Mouse (Mus musculus): ENCODE data around the gene Ptprh. TPM values are rescaled to one million over a fixed set of nuclear protein-coding genes. Genes with fewer than 3 reads are reported as not detected.

Gene Ptprh
- total RNA-seq, 2 experiments from 2014 or later: not detected

GRCm38 (mm10) chr7:4508062-4508738 lies 95.6 kb downstream of the Ptprh start:
- DNase-seq: no peak
- intact Hi-C loops (cut with DNase I; ENCODE audit: low total_unique reads): no loop called here

DNA sequence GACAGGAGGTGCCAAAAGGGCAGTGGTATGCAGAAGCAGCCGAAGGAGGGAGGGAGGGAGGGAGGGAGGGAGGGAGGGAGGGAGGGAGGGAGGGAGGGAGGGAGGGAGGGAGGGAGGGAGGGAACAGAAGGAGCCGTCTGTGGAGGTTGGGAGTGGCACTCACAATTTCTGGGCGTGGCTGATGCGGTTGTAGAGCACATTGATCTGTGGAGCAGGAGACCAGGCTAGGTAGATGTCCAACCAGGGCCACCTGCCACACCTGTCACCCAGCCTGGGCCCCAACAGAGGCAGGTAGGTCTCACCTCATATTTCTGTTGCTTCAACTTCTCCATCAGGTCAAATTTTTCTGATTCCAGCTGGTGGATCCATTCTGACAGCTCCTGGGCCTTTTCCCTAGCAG lies 96.6 kb downstream of the Ptprh start:
- DNase-seq: no peak
- intact Hi-C loops (cut with DNase I; ENCODE audit: low total_unique reads): no loop called here

DNA sequence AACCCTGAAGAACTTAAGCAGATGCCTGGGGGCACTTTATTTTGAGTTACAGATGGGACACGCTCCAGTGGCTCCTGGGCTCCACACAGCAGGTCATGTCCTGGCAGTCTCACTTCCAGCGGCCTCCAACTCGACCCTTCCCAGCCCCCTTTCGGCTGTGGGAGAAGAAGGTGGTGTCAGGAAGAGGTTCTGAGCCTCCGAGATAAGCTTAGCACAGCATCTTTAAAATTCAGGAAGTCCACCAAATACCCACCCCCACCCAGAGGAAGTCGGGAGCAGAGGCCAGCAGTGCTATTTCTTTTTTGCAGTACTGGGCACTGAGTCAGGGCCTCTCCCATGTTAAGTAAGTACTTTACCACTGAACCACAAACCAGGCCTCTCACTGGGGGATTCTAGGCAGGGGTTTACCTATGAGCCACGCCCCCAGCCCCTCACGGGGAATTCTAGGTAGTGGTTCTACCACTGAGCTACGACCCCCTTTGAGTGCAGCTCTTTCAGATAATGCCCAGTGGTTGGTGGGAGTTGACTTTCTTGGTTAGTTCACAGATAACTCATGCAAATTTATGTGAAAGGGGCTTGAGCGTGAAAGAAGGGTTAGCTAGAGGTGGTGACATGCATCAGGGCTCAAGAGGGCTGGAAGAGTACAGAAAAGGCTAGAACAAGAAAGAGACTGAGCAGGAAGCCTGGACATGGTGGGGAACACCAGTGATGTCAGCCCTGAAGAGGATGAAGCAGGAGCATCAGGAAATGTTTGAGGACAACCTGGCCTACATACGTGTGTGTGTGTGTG lies 99.0 kb downstream of the Ptprh start:
- no peak for DNase-seq
- intact Hi-C loops (cut with DNase I; ENCODE audit: low total_unique reads): no loop called here

- intact Hi-C loops (cut with DNase I; ENCODE audit: low total_unique reads): no loop called here
These were observed 100.0 kb downstream of the Ptprh start for GRCm38 (mm10) chr7:4503858-4504257.

DNA sequence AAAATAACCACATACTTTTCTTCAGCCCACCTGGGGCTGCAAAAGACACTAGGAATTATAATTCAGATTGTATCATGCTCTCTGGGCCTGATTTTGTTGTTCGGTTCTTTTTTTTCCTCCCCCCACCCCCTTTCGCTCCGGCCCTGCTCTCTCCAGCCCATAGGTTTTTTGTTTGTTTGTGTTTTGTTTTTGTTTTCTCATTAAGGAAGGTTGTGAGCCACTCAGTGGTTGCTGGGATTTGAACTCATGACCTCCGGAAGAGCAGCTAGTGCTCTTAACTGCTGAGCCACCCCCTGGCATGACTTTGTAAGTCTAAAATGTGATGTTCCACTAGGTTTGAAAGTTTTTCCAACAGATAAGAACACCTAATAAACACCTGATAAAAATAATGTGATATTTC lies 100.7 kb downstream of the Ptprh start:
- DNase-seq: no peak
- intact Hi-C loops (cut with DNase I; ENCODE audit: low total_unique reads): no loop called here

More at GRCm38 (mm10) chr7:4503858-4504257, 100.0 kb downstream of the Ptprh start:
- DNase-seq: no peak

DNA sequence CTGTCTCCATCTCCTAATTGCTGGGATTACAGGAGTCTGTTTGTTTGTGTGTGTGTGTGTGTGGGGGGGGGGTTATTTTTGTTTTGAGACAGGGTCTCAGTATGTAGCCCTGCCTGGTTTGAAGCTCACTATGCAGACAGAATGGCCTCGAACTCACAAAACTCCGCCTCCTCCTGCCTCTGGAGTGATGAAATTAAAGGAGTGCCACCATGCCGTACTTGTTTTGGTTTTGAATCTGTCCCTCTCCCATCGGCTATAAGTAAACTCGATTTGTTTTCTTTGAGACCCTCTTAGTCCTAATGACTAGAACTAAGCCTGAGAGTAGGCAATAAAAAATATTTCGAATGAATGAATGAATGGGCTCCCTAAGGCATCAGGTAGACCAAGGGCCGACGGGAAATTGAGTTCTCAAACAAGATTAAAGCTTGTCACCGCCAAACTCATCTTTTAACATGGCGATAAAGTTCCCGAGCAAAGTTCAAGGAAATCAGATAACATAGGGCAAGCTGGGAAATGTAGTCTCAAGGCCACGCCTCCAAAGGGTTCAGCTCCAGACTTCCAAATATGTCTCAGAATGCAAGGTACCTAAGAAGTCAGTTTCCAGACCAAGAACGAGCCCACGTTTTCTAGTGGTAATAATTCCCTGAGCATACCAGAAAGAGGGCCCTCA lies 101.3 kb downstream of the Ptprh start:
- intact Hi-C loops (cut with DNase I; ENCODE audit: low total_unique reads): no loop called here
- no peak for DNase-seq

- intact Hi-C loops (cut with DNase I; ENCODE audit: low total_unique reads): no loop called here
These were observed 102.1 kb downstream of the Ptprh start, which contains the start of gene Ppp1r12c for GRCm38 (mm10) chr7:4501558-4502397. Gene Ppp1r12c, minus strand, starts transcription at chr7:4501680.

GRCm38 (mm10) chr7:4500892-4501471 lies 102.9 kb downstream of the Ptprh start:
- peak; percentile 55 for DNase-seq
- intact Hi-C loops (cut with DNase I; ENCODE audit: low total_unique reads): no loop called here

More at GRCm38 (mm10) chr7:4501558-4502397, 102.1 kb downstream of the Ptprh start, which contains the start of gene Ppp1r12c:
- peak; percentile 96 for DNase-seq

DNA sequence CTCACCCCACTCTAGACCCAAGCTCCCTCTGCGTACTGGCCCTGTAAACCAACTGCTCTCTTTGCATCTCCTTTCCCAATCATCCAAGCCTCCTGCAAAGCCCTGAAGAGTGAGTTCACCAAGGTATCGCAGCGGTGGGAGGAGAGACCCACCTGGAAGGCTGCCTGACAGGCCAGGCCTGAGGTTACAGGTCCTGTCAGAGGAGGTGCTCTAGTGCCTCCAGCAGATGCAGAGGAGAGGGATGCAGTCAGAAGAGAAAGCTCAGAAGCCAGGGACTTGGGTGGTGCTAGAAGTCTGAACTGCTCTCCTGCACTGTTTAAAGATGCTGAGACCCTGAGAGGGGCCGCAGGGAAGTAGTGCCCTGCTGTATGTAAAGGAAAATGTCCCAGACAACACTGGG lies 104.8 kb downstream of the Ptprh start:
- no peak for DNase-seq
- intact Hi-C loops (cut with DNase I; ENCODE audit: low total_unique reads): no loop called here

Small RNAs within 50 kb of the gene (microRNA-seq; reads per million reads assigned to microRNA genes)
- gene Gm23577: 0 reads per million in 2 experiments

Other genes starting within 250 kb of the Ptprh start
- under 1 TPM in 1 of 2 experiments, not detected in 1; 0.14 TPM for gene Gp6, start 206.3 kb downstream of the Ptprh start, total RNA-seq (2021)
- gene Rdh13, start 158.4 kb downstream of the Ptprh start, total RNA-seq (2021): 10 to 100 TPM; 11.8 to 15.0 TPM
- gene Eps8l1, start 143.4 kb downstream of the Ptprh start, total RNA-seq (2021): 1 to 10 TPM; 1.6 to 2.2 TPM
- gene Ppp1r12c, start 102.4 kb downstream of the Ptprh start, total RNA-seq (2021): 10 to 100 TPM; 25.3 to 36.8 TPM
- 100 to 1,000 TPM; 355 to 658 TPM for gene Tnnt1, start 87.7 kb downstream of the Ptprh start, total RNA-seq (2021)
- gene Tnni3, start 79.8 kb downstream of the Ptprh start, total RNA-seq (2021): 1 to 10 TPM in 1 of 2 experiments, under 1 TPM in 1; 0.75 to 1.7 TPM
- gene Dnaaf3, start 71.6 kb downstream of the Ptprh start, total RNA-seq (2021): under 1 TPM; 0.08 to 0.20 TPM
- under 1 TPM in 1 of 2 experiments, not detected in 1; 0.13 TPM for gene Syt5, start 56.5 kb downstream of the Ptprh start, total RNA-seq (2021)
- 1 to 10 TPM; 2.1 to 3.1 TPM for gene Tmem86b, start 27.4 kb upstream of the Ptprh start, total RNA-seq (2021)
- 10 to 100 TPM; 44.2 to 45.0 TPM for gene Ppp6r1, start 55.0 kb upstream of the Ptprh start, total RNA-seq (2021)
- gene Hspbp1, start 81.0 kb upstream of the Ptprh start, total RNA-seq (2021): 10 to 100 TPM; 19.7 to 20.3 TPM
- 1 to 10 TPM; 1.8 to 2.3 TPM for gene Brsk1, start 86.6 kb upstream of the Ptprh start, total RNA-seq (2021)
- under 1 TPM in 1 of 2 experiments, not detected in 1; 0.12 TPM for gene Tmem150b, start 121.2 kb upstream of the Ptprh start, total RNA-seq (2021)
- gene Kmt5c, start 136.1 kb upstream of the Ptprh start, total RNA-seq (2021): 10 to 100 TPM; 18.9 to 19.9 TPM
- 1 to 10 TPM; 2.6 to 2.9 TPM for gene Cox6b2, start 149.1 kb upstream of the Ptprh start, total RNA-seq (2021)
- gene Fam71e2, start 167.3 kb upstream of the Ptprh start, total RNA-seq (2021): not detected
- under 1 TPM in 1 of 2 experiments, not detected in 1; 0.13 TPM for gene Il11, start 178.8 kb upstream of the Ptprh start, total RNA-seq (2021)
- gene Tmem190, start 178.9 kb upstream of the Ptprh start, total RNA-seq (2021): not detected
- 1 to 10 TPM; 2.5 to 4.1 TPM for gene Tmem238, start 185.6 kb upstream of the Ptprh start, total RNA-seq (2021)
- gene Rpl28, start 188.8 kb upstream of the Ptprh start, total RNA-seq (2021): 100 to 1,000 TPM; 613 to 657 TPM
- gene Ube2s, start 208.5 kb upstream of the Ptprh start, total RNA-seq (2021): 10 to 100 TPM; 79.5 to 80.4 TPM
- gene Shisa7, start 240.7 kb upstream of the Ptprh start, total RNA-seq (2021): not detected

Data from gastrocnemius, postnatal 14 days (tissue).